Mouse (Mus musculus): Measurements from ENCODE around the gene Med13l.

Med13l gene

GRCm38 (mm10) chr5:118655966-118656365 lies 95.5 kb downstream of the Med13l start:
- DNase-seq (ENCODE audit: inconsistent ontology term): no peak

GRCm38 (mm10) chr5:118658256-118658837 lies 97.9 kb downstream of the Med13l start:
- no peak for DNase-seq (ENCODE audit: inconsistent ontology term)

- DNase-seq (ENCODE audit: inconsistent ontology term): peak; percentile 56
Observed at GRCm38 (mm10) chr5:118659713-118660112, 99.2 kb downstream of the Med13l start.

DNA sequence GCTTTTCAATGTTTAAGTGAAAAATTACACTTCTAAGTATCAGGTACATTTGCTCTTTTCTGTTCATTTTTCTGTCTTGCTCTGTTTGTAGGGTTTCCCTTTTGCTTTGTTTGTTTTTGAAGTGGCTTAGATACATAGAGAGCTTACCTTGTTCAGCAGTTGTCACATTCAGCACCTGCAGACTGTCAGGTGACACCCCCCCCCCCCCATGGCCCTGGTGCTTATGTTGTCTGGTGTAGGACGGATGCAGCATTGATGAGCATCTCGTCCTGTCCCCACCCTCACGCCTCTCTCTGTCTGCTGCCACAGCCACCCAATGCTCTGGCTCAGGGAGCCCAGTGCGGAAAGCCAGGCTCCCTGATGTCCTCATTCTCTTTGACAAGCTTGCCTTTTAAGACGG lies 101.3 kb downstream of the Med13l start:
- no peak for DNase-seq (ENCODE audit: inconsistent ontology term)

GRCm38 (mm10) chr5:118663999-118664398 lies 103.5 kb downstream of the Med13l start:
- DNase-seq (ENCODE audit: inconsistent ontology term): no peak

DNA sequence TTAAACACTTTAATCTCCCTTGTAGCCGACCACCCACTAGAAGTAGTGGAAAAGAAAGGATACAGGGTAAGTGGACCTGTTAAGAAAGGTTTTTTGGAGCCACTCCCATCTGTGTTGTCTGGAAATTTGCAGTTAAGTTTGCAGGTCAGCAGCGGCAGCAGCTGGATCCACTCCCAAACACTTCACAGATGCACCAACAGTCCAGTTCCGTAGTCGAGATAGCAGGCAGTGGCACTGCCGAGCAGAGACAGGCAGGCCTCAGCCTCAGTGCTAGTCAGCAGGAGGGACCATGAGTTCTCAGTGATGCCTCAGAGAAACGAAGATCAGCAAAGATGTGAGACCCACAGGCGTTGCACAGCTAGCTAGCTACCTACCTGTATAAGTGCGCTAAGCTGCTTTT lies 104.5 kb downstream of the Med13l start:
- DNase-seq (ENCODE audit: inconsistent ontology term): no peak

DNA sequence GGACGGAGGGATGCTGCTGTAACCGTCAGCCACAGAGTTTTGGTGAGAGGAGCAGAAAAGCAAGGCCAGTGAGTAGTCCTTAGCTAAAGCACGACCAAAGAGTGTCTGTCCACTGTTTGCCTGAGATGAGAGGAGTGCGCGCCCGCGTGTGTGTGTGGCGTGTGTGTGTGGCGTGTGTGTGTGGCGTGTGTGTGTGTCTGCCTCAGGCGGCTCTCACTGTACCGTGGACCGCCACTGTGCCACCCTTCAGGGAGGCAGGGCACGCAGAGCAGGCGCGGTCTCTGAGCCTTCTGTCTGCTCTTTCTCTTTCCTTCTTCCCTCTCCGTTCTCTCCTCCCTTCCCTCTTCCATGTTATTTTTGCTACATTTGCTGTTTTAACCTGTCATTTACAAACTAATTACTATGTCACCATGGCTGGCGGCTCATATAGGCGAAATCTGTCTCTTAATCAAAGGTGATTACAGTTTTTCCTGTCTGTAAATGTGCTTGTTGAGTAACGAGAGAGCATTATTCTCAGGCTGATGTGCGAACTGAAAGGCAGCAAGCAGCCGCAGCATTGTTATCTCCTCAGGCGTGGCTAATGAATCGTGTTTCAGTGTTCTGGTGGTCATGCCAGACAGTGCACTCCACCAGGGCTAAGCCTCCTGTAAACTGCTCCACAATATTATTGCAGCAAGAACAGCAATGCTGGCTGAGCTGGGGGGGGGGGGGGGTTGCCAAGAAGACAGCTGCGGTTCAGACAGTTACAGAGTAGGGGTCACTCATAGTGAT lies 106.1 kb downstream of the Med13l start:
- DNase-seq (ENCODE audit: inconsistent ontology term): peak; percentile 90

DNA sequence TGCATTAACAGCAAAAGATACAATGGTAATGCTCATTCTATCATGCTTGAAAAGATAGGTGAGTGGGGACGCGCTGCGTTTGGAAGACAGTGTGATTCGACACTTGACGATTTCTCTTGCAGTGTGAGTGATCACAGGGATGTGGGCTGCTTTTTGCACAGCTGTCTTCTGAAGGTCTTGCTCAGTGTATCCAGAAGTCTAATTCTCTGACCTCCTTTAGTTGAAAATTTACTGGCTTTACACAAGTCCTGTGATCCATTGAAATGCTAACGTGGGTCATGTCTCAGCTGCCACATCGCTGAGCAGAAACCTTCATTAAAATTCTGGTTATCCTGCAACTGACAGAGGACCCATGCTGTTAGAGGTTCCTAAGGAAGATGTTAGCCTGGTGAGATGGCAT lies 107.4 kb downstream of the Med13l start:
- no peak for DNase-seq (ENCODE audit: inconsistent ontology term)

DNA sequence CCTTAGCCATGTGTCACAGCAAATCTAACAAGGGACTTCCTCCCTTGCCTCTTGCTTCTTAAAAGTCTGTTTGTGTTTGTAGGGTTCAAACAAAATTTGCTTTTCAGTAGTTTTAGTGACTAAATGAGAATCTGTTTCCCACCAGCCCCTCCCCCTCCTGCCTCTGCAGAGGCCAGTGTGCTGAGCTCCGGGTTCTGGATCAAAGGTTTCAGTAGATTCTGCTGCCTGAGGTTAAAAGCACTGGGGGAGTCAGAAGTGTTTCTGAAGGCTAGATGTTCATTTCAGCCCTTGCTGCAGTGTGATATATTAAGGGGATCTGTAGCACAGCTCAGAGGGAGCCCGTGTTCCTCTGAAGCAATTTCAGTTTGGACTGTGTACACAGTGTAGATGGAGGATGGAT lies 108.5 kb downstream of the Med13l start:
- DNase-seq (ENCODE audit: inconsistent ontology term): no peak

GRCm38 (mm10) chr5:118672111-118672510 lies 111.6 kb downstream of the Med13l start:
- no peak for DNase-seq (ENCODE audit: inconsistent ontology term)

- DNase-seq (ENCODE audit: inconsistent ontology term): peak; percentile 32
Observed at GRCm38 (mm10) chr5:118673859-118674258, 113.4 kb downstream of the Med13l start.

- DNase-seq (ENCODE audit: inconsistent ontology term): no peak
Observed at GRCm38 (mm10) chr5:118674321-118674720, 113.8 kb downstream of the Med13l start.

GRCm38 (mm10) chr5:118675697-118676096 lies 115.2 kb downstream of the Med13l start:
- DNase-seq (ENCODE audit: inconsistent ontology term): no peak

DNA sequence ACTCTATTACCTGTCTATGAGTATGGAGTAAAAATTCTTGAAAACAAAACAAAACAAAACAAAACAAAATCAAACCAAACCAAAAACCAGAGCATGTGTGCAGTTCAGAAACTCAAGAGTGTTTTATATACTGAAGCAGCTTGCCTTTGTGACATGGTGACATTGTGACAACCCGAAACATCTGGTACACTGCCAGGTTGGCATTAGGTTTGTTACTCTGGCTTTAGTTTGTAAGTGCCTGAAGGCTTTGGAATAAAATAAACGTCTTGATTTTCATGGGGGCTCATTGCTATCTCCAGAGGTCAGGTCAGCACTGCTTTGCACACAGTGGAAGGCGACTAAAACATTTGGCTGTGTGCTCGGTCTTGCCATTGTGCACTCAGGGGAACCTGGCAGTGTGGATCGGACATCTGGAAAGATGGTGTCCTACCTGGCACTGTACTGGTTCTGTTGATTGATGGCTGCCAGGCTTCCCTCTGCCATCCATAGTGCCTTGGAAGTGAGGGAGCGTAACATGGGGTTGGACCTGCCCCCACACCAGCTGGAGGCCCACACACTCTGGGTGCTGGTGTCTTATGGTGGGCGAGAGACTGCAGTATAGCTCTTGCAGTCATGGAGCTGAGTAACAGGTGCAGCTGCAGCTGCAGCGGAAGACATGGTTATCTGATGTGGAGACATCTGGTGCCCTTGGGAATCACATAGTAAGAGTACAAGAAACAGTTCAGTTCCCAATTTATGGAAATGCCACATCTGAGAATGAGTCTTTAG lies 115.9 kb downstream of the Med13l start:
- no peak for DNase-seq (ENCODE audit: inconsistent ontology term)

DNA sequence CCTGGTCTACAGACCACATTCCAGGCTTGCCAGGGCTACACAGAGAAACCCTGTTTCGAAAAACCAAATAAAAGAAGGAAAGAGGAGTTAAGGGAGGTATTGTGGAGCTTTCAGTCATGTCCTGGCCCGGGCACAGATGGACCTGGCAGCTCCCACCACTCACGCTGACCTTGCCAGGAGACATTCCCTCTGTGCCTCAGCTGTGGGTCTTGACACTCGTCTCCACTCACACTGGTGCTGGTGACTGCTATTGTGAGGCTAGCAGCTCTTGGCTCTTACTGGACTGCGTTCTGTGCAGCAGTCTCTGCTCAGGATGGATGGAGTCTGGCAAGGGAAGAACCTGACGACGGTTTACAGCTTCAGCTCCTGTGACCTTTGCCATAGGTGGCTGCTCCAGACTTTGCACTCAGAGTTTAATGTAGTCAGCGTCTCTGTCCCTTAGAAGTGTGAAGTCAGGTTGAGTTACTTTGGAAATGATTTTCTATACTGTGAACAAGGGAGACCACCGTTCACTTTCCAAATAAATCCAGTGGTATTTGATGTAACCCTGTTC lies 118.9 kb downstream of the Med13l start:
- no peak for DNase-seq (ENCODE audit: inconsistent ontology term)

DNA sequence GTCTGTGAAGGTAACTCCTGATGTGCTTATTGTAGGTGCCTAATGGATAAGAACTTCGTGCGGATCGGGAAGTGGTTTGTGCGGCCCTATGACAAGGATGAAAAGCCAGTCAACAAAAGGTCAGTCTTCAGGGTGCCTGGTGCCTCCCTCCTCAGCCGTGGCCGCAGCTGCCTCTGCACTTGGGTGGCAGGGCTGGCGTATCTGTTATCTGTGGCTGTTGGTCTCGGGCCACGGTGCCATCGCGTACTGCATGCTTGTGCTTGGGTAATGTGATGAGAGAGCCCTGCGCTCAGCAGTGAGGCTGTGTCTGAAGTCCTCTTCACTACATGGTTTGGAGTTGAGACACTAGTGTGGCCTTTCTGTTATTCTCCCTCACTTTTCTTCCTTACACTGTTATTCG lies 120.4 kb downstream of the Med13l start:
- no peak for DNase-seq (ENCODE audit: inconsistent ontology term)

GRCm38 (mm10) chr5:118682007-118682406 lies 121.5 kb downstream of the Med13l start:
- no peak for DNase-seq (ENCODE audit: inconsistent ontology term)

- DNase-seq (ENCODE audit: inconsistent ontology term): no peak
Observed at GRCm38 (mm10) chr5:118685145-118685544, 124.7 kb downstream of the Med13l start.

- no peak for DNase-seq (ENCODE audit: inconsistent ontology term)
Observed at GRCm38 (mm10) chr5:118686021-118686420, 125.5 kb downstream of the Med13l start.

- DNase-seq (ENCODE audit: inconsistent ontology term): no peak
Observed at GRCm38 (mm10) chr5:118688886-118689835, 128.7 kb downstream of the Med13l start.

DNA sequence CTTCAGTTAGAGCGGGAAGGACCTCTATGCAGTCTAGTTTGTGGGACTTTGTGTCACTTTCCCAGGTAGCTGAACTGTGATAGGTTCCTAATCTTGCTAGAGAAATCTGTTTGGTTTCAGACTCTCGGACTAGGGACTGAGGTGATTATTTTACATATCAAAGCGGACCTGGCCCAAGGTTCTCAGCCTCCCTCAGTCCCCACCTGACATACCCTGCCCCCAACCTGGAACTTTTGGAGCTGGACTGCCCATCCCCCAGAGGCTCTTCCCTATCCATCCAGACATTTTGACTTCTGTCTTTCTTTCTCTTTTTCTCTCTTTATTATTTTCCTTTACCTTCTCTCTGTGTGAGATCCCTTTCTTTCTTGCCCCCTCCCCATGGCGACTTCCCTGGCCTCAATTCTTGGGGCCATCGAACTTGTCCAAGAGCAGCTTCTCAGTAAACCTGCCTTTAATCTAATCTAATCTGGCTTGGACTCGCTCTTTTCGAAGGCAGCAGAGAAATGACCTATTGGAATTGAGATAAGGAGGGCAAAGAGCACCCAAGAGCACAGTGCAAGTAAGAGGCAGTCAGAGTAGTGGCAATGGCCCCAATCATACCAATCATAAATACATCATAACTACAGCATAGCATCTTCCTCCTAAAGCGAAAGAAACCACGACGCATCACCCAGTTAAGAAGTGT lies 130.7 kb downstream of the Med13l start:
- DNase-seq (ENCODE audit: inconsistent ontology term): no peak
